Mouse (Mus musculus): ENCODE results near the gene Osbpl3. TPM values are rescaled to one million over a fixed set of nuclear protein-coding genes. Genes with fewer than 3 reads are reported as not detected.

Osbpl3 gene
- total RNA-seq, 2 experiments from 2014 or later = 18.3 to 25.0 TPM

DNA sequence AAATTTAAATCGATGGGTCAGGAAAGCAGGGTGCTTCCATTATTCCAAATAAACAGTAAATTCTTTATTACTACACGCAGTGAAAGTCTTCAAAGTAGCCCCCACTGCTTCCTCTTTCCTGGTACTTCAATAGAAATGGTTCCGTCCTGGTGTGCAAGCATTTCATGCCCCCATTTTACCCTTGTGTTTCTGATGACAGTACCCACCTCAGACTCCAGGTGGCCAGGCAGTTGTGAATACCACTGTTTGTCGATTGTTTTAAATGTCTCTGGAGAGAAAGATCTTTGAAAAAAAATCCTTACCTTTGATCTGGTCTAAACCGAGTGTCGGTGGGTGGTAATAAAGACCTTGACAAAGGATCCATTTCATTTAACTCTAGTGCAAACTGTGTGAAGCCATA, 155.4 kb downstream of the Osbpl3 start:
- DNase-seq (ENCODE audit: low spot score in 2 of 2) = no peak

DNA sequence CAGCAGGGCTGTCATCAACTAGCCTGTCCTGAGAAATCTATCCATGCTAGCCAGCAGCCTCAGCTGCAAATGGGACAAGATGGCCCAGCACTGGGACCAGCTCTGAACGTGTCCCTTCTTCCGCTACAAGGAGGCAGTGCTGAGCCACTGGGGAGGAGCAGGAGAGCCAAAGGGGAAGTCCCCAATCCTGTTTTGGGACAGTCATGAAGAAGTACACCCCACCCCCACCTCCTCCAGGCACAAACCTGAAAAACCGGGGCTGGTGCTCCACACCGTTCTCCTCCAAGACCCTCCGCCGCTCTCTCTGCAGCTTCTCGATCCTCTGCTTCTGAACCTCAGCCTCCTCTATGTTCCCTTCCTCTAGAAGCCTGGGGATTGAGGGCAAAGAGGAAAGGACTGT, 156.9 kb downstream of the Osbpl3 start:
- no peak for DNase-seq (ENCODE audit: low spot score in 2 of 2)

DNA sequence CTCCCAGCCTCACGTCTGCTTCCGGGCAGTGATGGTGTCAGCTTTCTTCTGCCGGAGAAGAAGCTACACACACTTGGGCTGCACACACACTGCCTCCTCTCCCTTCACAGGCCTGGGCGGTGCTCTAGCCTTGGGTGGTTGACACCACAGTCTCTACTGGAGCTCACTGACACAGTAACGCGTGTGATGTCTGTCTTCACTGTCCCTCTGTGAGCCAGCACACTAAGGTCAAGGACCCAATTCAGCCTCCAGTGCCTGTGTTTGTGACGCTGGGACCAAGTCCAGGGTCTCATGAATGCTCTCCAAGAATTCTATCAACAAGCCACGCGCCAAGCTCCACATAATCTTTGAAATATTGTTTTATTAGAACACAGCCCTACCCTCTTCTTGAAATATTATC, 158.3 kb downstream of the Osbpl3 start:
- no peak for DNase-seq (ENCODE audit: low spot score in 2 of 2)

DNA sequence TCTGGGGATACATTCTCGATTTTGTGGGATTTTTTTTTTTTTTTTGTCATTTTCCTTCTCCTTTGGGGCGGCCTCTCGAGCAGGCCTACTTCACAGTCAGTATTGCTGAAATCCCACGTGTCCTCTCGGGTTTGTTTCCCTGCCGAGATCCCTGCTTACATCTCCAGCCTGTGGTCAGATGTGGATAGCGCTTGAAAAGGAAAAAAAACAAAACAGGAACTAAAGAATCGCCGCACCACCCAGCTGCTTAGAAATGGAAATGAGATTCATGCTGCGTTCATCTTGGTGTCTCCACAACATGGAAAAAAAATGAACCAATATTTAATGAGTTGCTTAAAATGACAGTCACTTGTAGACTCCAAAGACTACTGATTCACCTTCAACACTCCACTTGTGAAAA, 160.9 kb downstream of the Osbpl3 start:
- DNase-seq (ENCODE audit: low spot score in 2 of 2) = no peak

DNA sequence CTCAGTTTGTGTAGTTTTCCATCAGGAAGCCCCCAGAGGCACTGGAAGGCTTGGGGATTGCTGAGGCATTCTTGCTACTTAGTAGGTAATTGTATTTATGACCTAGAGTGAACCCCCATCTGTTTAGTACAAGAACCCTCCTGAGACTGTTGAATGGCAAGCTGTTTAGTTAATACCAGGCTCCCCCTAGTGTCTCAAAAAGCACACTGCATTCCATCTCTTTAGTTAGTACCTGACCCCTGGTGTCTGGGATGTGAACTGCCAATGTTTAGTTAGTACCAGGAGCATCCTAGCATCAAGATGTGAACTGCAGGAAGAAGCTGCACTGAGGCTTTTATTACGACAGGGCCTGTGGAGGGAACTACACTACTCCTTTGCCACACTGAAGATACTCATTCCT, 161.9 kb downstream of the Osbpl3 start:
- peak; percentile 76 to 79 for DNase-seq (ENCODE audit: low spot score in 2 of 2)

DNA sequence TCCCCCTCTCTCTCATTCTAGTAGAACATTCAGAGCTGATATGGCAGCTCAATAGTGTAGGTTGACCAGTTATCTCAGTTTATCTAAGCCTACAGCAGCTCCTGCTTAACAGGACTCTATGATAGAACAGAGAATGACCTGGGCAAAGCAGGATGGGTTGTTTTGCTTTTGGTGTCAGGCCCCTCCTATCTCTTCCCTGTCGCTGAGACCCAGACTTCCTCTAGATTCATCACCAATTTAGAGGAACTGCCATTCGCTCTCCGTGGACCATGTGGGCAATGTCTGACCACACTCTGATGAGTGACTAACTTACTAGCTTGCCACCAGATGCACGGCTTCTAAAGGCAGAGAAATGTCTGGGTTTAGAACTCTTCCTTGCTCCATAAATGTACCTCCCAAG, 164.4 kb downstream of the Osbpl3 start:
- DNase-seq (ENCODE audit: low spot score in 2 of 2) = no peak

DNA sequence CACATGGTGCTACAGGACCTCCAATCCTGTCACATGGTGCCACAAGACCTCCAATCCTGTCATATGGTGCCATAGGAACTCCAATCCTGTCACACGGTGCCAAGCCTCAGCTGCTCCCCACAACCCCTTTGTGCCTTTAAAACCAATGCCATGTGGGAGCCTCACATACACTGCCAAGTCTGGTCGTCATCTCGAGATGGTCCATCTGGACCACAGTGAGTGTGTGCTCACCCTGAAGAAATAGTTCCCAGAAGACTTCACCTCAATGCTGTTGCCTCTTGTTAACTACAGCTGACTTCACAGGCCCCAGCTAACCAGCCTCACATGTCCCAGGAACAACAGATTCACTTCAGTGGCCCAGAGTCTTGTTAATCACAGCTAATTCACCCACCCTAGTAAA, 169.1 kb downstream of the Osbpl3 start:
- no peak for DNase-seq (ENCODE audit: low spot score in 2 of 2)

DNA sequence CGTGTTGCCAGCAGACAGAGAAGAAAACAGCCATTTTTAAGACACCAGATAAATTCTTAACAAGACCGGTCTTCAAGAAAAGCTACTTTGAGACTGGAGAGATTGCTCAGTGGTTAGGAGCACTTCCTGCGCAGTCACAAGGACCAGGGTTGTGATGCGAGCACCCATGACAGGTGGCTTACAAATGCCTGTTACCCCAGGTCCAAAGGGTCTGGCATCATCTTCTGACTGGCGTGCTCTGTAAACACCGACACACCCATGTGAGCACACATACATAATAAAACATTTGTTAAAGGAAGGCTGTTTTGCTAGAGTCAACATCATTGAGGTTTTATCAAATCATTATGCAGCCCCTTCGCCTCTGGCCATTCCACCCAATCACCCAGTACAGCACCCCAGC, 176.4 kb downstream of the Osbpl3 start:
- DNase-seq (ENCODE audit: low spot score in 2 of 2) = no peak

DNA sequence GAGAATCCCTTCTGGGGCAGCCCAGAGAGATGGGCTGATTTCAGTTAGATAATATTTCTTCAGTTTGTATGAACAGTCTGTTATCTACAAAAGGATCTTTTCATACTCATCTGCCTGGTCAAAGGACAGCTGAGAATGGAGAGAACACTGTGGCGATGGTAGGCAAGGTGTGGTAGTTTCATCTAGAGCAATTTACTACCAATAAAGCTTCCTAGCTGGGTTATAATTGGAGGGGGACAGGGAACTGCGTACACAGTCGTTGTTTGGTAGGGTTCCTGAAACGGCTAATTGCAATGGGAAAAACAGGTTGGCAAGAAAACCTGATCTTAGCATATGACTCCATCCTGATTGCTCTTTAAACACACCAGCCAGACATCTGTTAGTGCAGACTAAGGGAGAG, 182.1 kb downstream of the Osbpl3 start:
- DNase-seq (ENCODE audit: low spot score in 2 of 2) = no peak

DNA sequence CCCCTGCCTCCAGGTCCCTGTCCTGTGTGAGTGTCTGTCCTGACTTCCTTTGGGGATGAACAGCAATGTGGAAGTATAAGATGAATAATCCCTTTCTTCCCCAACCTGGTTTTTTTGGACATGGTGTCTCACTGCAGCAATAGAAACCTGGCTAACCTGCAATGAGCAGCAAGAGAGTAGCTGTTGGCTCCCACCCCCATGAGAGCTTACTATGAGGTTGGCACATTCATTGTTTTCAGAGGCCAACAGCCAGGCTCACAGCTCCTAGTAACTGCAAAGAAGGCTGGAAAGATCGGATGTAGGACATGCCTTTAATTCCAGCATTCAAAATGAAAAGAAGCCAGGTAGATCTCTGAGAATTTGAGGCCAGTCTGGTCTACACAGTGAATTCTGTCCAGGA, 182.6 kb downstream of the Osbpl3 start:
- no peak for DNase-seq (ENCODE audit: low spot score in 2 of 2)

DNA sequence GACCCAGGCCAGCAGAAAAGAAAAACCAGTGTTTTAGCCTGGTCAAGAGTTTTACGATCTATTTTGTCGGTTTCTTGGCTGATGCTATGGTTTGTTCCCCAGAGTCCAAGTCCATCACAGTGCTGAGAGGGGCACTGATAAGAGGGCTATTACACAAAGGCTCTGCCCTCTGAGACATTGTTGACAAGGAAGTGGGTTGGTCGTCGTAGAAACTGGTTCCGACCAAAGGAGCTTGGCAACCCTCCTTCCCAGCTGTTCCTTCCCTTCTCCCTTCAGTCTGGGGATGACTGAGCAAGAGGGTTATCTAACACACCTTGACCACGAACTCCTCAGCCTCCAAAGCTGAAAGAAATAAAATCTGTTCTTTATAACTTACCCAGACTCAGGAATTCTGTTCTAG, 192.3 kb downstream of the Osbpl3 start, which contains the start of gene Gsdme:
TSS of gene Gsdme (minus strand) at position 193 of the 400 bp plus-strand sequence.
- no peak for DNase-seq (ENCODE audit: low spot score in 2 of 2)

DNA sequence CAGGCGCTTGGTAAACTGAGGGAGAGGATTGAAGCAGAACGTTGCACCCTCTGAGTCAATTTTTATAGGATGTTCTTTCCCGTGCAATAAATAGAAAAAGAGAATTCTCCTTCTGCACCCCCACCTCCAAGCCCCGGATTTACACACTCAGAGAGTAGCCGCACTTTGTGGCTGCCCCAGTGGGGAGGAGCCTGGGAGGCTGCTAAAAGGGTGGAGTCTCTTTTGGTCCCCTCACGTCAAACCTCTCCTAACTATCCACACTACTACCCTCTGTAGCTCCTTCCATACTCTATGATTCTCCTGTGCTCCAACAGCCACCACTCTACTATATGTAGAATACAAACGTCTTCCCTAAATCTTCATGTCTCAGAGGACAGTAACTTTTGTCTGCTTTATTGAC, 193.7 kb downstream of the Osbpl3 start:
- no peak for DNase-seq (ENCODE audit: low spot score in 2 of 2)

DNA sequence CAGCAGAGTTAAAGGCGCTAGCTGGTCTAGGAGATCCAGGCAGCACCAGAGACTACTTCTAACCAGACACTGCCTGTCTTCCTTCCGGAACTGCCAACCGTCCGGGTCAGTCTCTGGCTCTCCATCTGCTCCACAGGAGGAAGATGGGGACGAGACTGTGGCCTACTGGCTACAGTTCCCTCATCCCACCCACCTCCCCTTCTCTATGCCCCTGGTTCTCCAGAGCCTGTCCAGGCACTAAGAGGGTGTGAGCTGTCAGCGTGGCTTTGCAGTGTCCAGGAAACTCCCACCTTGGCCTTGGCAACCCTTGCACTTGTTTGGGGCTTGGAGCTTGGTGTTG, 194.1 kb downstream of the Osbpl3 start:
- DNase-seq (ENCODE audit: low spot score in 2 of 2) = no peak

DNA sequence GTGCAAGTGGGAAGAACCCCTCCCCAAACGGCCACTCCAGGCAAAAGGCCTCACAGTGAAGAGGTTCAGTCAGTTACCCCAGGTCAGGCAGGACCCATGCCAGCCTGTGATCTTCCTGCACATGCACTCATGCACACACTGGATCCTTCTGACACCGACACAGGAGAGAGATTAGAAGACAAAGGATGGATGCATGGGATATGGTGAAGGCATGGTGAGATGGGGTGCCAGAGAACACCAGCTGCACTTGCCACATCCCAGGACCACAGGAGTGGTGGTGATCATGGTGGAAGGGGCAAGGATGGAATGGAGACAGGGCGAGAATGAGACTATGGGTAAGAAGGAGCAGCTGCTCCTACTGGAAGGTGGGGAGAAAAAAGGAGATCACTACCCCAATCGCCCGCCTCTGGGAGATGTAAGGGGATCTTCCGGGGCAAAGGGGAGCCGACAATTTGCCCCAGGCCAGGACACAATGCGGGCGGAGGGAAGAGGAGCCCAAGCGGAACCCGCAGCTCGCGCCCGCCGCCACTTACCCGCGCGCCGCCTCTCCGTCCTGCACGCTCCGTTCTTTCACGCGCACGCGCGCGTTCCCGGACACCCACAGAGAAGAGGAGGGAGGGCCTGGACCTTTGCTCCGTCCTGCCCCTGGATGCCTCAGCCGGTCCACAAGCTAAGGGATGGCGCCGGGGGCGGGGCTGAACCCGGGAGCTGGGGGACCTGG, 194.6 kb downstream of the Osbpl3 start:
- peak; percentile 84 to 88 for DNase-seq (ENCODE audit: low spot score in 2 of 2)

DNA sequence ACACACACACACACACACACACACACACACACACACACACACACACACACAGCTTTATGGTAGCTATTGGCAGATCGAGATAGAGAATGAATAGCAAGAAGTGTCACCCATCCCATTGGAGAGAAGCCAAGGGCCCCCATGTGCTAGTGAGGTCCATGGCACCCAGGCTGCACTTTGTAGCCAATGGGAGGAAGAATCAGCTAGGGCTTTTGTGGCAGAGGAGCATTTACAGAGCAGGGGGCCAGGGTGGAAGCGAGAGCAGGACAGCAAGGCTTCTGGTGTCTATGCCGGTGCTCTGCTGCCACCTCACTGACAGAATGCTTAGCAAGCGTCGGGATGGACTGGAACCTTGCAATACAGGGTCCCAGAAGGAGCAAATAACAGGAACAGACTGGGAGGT, 200.6 kb downstream of the Osbpl3 start:
- no peak for DNase-seq (ENCODE audit: low spot score in 2 of 2)

DNA sequence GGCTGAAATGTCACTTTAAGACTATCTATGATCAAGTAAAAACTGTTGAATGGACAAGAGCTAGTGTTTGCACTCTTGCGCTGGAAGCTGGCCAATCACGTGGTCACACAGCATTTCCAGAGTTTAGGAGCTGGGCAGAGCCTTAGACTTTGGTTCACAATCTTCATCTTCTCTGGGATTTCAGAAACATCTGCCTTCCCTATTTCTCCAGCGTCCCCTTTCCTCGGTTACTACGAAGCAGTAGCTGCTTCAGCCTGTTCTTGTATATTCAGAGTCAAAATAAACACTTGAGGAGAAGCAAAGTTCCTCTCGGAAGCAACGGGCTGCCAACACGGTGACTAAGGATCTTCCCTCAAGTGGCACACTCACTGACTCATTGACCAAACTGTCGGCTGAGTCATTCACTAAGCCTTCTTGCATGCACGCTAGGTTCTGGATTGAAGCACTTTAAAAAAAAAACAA, 201.2 kb downstream of the Osbpl3 start:
- DNase-seq (ENCODE audit: low spot score in 2 of 2) = no peak

DNA sequence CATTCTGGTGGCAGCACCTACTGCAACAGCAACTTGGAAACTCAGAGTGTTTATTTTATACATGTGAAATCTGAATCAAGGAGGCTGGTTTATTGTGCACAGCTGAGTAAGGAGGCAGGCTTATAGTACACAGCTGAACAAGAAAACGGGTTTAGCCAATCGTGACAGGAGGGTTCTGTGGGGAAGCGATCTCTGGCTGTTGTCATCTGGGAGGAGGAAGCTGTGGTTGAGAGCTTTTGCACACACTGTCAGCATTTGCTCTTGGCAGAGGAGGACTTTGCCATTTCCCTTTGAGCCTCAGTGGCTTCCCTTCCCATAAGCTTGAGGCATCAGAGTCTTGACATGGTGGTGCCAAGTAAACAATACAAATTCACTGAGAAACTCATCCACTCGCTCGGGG, 203.3 kb downstream of the Osbpl3 start:
- DNase-seq (ENCODE audit: low spot score in 2 of 2) = no peak

DNA sequence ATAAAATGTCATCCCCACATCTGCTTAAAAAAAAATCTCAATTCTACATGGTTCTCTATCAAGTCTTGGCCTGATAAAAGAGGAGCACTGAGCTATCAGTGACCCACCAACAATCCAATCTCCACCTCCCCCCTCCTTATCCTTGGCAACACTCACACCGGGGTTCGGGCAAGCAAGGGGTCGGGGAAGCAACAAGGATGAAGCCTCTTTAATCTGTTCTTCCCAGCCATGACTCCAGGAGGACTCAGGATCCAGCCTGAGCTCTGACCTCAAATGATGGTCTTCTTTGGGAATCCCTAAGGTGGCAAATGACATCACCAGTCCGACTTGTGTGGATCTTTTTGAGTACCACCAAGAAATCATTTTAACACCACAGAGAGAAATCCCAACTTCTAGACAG, 208.2 kb downstream of the Osbpl3 start:
- DNase-seq (ENCODE audit: low spot score in 2 of 2) = no peak

DNA sequence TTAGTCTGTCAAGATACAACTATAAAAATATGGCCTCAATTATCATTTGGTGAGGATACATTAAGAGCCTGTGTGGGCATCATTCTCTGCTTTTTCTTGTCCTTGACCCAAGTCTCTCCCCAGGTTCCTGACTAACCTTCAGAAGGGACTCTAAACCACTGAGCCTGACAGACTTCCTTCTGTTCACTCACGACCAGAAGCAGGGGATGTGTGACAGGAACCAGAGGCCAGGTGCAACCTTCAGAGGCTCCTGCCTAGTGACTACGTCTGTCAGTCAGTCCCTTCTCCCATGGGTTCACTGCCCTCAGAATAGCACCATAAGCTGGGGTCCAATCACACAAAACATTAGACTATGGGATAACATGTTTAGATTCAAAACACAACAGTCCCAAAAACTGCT, 208.6 kb downstream of the Osbpl3 start:
- DNase-seq (ENCODE audit: low spot score in 2 of 2) = no peak

DNA sequence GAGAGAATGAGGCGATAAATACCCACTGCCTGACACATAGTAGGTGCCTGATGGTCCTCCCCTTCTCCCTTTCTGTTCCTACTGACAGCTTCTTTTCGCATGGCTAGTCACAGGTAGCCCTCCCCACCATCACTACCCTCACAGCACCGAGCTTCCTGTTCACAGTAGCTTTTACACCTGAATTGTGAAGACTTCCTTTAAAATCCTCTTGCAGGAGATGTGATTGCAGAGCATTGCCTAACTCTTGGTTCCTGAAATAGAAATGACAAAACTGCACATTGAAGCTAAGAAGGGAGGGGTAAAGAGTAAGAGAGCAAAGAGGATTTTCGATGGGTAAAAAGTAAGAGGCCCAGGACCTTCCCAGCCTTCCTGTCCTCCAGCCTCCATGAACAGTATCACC, 211.0 kb downstream of the Osbpl3 start:
- DNase-seq (ENCODE audit: low spot score in 2 of 2) = no peak

DNA sequence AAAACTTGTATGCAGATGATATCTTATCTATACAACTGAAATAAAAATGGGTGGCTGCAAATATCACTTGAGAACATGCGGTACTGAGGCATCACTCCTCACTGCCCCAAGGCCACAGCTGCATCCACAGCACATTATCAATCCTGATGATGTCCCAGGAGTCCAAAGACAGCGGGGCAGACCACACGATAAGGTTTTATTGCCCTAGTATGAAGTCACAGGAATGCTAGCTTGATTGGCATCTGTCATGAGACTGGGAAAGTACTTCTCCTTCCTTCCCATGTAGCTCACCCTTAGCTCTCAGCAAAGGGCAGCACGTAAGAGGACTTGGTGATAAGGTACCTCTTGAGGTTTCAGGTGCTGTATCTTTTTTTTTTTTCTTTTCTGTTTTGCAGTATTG, 211.9 kb downstream of the Osbpl3 start:
- no peak for DNase-seq (ENCODE audit: low spot score in 2 of 2)

Measured in layer of hippocampus, postnatal 10 days (tissue).